Mouse (Mus musculus): ENCODE data around the gene S100pbp. TPM values are rescaled to one million over a fixed set of nuclear protein-coding genes. Genes with fewer than 3 reads are reported as not detected.
A peak's percentile ranks its signal among the peaks of the same experiment; 100 is the strongest.

S100pbp gene
- polyA plus RNA-seq, 1 experiment from 2014 or later, result 16.7 TPM

- no peak for ATAC-seq (ENCODE audit: low FRiP score)
- peaks cover 46% of the 10 kb centered on the region for H3K4me1 ChIP-seq
- 30% methylated on average over 9 of the region's 9 CpGs for WGBS
- H3K27ac ChIP-seq (replicated peaks), result peak overlapping the region; percentile 65; the same call in 1 of the 2 replicates
- H3K9ac ChIP-seq (replicated peaks), result no peak overlapping the region
- peak overlapping the region; percentile 93 for H3K4me2 ChIP-seq
- H3K9me3 ChIP-seq (replicated peaks), result no peaks in the 10 kb centered on the region
- peaks cover 26% of the 10 kb centered on the region for H3K27me3 ChIP-seq (replicated peaks)
- H3K36me3 ChIP-seq, result no peaks in the 10 kb centered on the region
- no peak overlapping the region for H3K4me3 ChIP-seq (replicated peaks)
Measured at GRCm38 (mm10) chr4:129122107-129122506, 67.4 kb downstream of the S100pbp start.

- under 1% methylated on average over 16 of the region's 17 CpGs for WGBS
- peak within 1 kb of the TSS; percentile 69 for H3K9ac ChIP-seq (replicated peaks)
- peak within 1 kb of the TSS; percentile 65 for H3K27ac ChIP-seq (replicated peaks)
- H3K27me3 ChIP-seq (replicated peaks), result peaks cover 26% of the 10 kb centered on the region
- peak within 1 kb of the TSS; percentile 93 for H3K4me2 ChIP-seq
- H3K4me3 ChIP-seq (replicated peaks), result peak within 1 kb of the TSS; percentile 57
- H3K9me3 ChIP-seq (replicated peaks), result no peaks in the 10 kb centered on the region
- H3K4me1 ChIP-seq, result peaks cover 46% of the 10 kb centered on the region
- H3K36me3 ChIP-seq, result no peaks in the 10 kb centered on the region
- peak; percentile 30 for ATAC-seq (ENCODE audit: low FRiP score)
Measured at GRCm38 (mm10) chr4:129121569-129122086, 67.9 kb downstream of the S100pbp start, which contains the start of gene Hpca. Gene Hpca, minus strand, starts transcription at chr4:129122036.

DNA sequence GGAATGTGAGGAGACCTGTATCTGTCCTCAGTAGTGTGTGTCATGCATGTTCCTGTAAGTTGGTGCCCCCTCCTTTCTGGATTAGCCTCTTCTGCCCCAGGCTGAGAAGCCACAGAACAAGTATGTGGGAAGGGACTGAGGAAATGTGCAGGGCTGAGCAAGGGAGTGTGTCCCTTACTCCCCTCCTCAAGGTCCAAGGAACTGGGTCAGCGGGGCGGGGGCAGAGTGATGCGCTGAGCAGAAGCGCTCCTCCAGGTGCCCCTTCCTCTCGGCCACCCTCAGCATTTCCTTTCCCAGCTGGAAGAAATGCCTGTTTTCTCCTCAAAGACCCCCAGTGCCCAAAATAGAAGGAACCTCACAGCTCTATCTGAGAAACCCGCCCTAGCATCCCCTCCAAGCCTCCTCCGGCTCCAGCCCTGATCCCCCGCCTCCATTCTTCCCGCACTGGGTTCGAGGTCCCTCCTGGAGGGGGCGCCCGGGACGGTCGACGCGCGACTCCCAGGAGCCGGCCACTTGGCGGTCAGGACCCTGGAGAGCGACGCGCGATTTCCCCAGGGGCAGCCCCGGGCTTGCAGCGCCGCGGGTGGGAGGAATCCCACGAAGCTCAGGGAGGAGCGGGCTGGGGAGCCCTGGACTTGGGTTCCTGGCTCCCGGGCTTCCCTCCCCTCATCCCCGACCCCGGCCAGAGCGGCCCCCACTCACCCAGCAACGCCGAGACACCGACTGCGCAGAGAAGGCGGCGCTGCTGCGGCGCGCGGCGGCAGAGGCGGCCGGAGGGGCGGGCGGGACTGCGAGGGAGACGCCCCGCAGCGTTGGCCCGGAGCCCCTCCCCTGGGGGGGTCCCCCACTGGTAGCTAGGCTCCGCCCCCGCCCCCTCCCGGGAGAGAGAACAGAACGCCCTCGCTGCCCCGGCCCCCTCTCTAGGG lies 68.7 kb downstream of the S100pbp start:
- H3K9ac ChIP-seq (replicated peaks), result peak overlapping the region; percentile 69
- H3K4me3 ChIP-seq (replicated peaks), result peak overlapping the region; percentile 57
- WGBS, result 2% methylated on average over 59 of the region's 59 CpGs
- H3K4me1 ChIP-seq, result peaks cover 41% of the 10 kb centered on the region
- H3K27ac ChIP-seq (replicated peaks), result peak overlapping the region; percentile 65
- peak overlapping the region; percentile 93 for H3K4me2 ChIP-seq
- H3K36me3 ChIP-seq, result no peaks in the 10 kb centered on the region
- peaks cover 26% of the 10 kb centered on the region for H3K27me3 ChIP-seq (replicated peaks)
- no peaks in the 10 kb centered on the region for H3K9me3 ChIP-seq (replicated peaks)
- peak; percentile 63 for ATAC-seq (ENCODE audit: low FRiP score)

GRCm38 (mm10) chr4:129119708-129120107 lies 69.8 kb downstream of the S100pbp start:
- Histone ChIP-seq H3K9ac (replicated peaks) (no peak overlapping the region), H3K27me3 (replicated peaks) (peaks cover 26% of the 10 kb centered on the region), H3K4me1 (peaks cover 36% of the 10 kb centered on the region), H3K4me2 (peak overlapping the region; percentile 93), H3K36me3 (no peaks in the 10 kb centered on the region), H3K27ac (replicated peaks) (no peak overlapping the region), H3K4me3 (replicated peaks) (peak overlapping the region; percentile 57), H3K9me3 (replicated peaks) (no peaks in the 10 kb centered on the region)
- no peak for ATAC-seq (ENCODE audit: low FRiP score)
- 73% methylated on average over 10 of the region's 10 CpGs for WGBS

GRCm38 (mm10) chr4:129117720-129118510 lies 71.6 kb downstream of the S100pbp start:
- Histone ChIP-seq H3K9ac (replicated peaks) (no peak overlapping the region), H3K9me3 (replicated peaks) (no peaks in the 10 kb centered on the region), H3K4me3 (replicated peaks) (no peak overlapping the region), H3K4me2 (no peak overlapping the region), H3K36me3 (no peaks in the 10 kb centered on the region), H3K27ac (replicated peaks) (no peak overlapping the region), H3K4me1 (peaks cover 44% of the 10 kb centered on the region), H3K27me3 (replicated peaks) (peaks cover 18% of the 10 kb centered on the region)
- 88% methylated on average over 14 of the region's 14 CpGs for WGBS
- no peak for ATAC-seq (ENCODE audit: low FRiP score)

DNA sequence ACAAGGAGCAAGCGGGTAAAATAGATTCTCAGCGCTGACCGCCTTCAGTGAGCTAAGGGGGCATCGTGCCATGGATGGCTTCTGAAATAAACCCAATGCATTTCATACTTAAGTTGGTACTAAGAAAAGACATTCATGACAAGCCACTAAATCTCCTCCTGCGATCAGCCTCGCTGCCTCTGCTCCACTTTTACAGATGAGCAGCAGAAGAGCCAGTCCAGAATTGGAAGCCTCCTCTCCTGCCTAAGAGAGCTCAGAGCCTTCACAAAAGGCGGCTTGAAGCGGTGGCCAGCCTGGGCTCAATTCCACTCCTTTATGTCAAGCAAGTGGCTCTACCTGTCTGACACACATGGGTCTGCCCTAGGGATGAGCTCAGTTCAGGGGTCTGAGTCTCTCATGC lies 72.8 kb downstream of the S100pbp start:
- H3K4me1 ChIP-seq, result peaks cover 44% of the 10 kb centered on the region
- H3K27ac ChIP-seq (replicated peaks), result no peak overlapping the region
- H3K27me3 ChIP-seq (replicated peaks), result peaks cover 12% of the 10 kb centered on the region; the same call in 1 of the 2 replicates
- no peaks in the 10 kb centered on the region for H3K9me3 ChIP-seq (replicated peaks)
- 88% methylated on average over 8 of the region's 8 CpGs for WGBS
- no peak for ATAC-seq (ENCODE audit: low FRiP score)
- H3K4me2 ChIP-seq, result no peak overlapping the region
- no peaks in the 10 kb centered on the region for H3K36me3 ChIP-seq
- no peak overlapping the region for H3K4me3 ChIP-seq (replicated peaks)
- H3K9ac ChIP-seq (replicated peaks), result no peak overlapping the region

DNA sequence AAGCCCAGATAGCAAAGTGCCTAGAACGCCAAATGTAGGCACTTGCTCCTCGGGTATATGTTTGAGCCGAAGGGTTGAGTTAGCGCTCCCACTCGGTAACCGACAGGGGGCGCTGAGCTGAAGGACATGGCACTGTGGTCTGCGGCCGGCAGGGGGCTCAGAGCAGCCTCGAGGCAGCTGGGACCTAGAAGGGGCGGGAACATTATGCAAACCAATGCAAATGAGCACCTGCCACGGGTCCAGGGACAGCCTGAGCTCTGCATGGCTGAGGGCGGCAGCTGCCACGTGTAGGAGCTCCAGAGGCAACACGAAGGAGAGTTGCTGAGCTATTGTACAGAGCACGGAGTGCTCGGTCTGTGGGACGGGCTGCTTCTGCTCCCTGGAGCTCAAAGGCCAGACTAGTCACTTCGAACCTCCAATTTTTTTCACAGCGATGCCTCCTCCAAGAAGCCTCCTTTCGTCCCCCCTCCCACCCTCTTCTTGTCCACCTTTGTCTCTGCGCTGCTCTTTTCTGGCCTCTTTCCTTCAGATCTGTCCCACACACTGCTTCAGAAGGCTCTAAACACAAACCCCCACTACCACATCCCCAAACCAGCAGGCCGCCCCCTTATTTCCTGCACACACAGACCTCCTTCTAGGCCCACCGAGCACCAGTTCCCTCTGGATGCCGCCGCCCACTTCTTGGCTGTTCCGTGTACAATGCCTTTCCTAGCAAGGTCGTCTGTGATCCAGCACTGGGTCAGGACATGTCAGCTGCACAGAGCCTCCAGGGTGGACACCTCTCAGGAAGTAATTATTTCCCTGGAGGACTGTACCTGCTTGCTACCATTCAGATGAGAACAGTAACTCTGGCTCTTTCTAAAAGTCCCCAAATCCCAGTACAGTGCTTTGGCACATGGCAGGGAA lies 76.2 kb downstream of the S100pbp start:
- Histone ChIP-seq H3K4me1 (peaks cover 24% of the 10 kb centered on the region), H3K27me3 (replicated peaks) (peaks cover 2% of the 10 kb centered on the region), H3K36me3 (no peaks in the 10 kb centered on the region), H3K27ac (replicated peaks) (no peak overlapping the region), H3K4me3 (replicated peaks) (no peak overlapping the region), H3K9me3 (replicated peaks) (no peaks in the 10 kb centered on the region), H3K4me2 (no peak overlapping the region), H3K9ac (replicated peaks) (no peak overlapping the region)
- WGBS, result 28% methylated on average over 28 of the region's 28 CpGs
- peak; percentile 69 for ATAC-seq (ENCODE audit: low FRiP score)

DNA sequence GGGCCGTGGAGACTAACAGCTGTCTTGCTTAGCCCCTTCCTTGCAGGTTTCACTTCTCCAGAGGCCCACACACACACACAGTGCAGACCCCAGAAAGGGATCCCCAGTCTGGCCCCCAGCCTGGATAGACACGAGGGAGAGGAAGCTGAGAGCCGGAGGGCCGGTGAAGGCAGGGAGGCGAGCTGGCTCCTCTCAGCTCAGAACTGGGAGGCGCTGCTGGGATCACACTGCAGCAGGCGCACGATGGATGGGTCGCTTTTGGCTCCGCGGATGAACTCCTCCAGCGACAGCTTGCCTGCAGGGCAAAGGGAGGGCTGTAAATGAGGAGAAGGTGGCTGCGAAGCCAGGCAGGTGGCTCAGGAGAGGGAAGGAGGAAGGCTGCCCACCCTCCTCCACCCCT lies 77.3 kb downstream of the S100pbp start:
- Histone ChIP-seq H3K36me3 (no peaks in the 10 kb centered on the region), H3K9me3 (replicated peaks) (no peaks in the 10 kb centered on the region), H3K4me2 (no peak overlapping the region), H3K4me3 (replicated peaks) (no peak overlapping the region), H3K4me1 (peaks cover 24% of the 10 kb centered on the region), H3K9ac (replicated peaks) (no peak overlapping the region), H3K27me3 (replicated peaks) (peaks cover 5% of the 10 kb centered on the region), H3K27ac (replicated peaks) (no peak overlapping the region)
- 56% methylated on average over 12 of the region's 13 CpGs for WGBS
- ATAC-seq (ENCODE audit: low FRiP score), result no peak

GRCm38 (mm10) chr4:129111350-129111749 lies 78.2 kb downstream of the S100pbp start:
- no peaks in the 10 kb centered on the region for H3K9me3 ChIP-seq (replicated peaks)
- no peaks in the 10 kb centered on the region for H3K36me3 ChIP-seq
- no peak for ATAC-seq (ENCODE audit: low FRiP score)
- H3K4me2 ChIP-seq, result no peak overlapping the region
- 66% methylated on average over 11 of the region's 11 CpGs for WGBS
- H3K27me3 ChIP-seq (replicated peaks), result peaks cover 10% of the 10 kb centered on the region
- H3K4me1 ChIP-seq, result peaks cover 24% of the 10 kb centered on the region
- no peak overlapping the region for H3K27ac ChIP-seq (replicated peaks)
- no peak overlapping the region for H3K4me3 ChIP-seq (replicated peaks)
- H3K9ac ChIP-seq (replicated peaks), result no peak overlapping the region

GRCm38 (mm10) chr4:129110804-129111203 lies 78.7 kb downstream of the S100pbp start:
- ATAC-seq (ENCODE audit: low FRiP score), result no peak
- H3K27ac ChIP-seq (replicated peaks), result no peak overlapping the region
- no peak overlapping the region for H3K4me2 ChIP-seq
- 91% methylated on average over 6 of the region's 6 CpGs for WGBS
- H3K4me3 ChIP-seq (replicated peaks), result no peak overlapping the region
- no peak overlapping the region for H3K9ac ChIP-seq (replicated peaks)
- peaks cover 24% of the 10 kb centered on the region for H3K4me1 ChIP-seq
- no peaks in the 10 kb centered on the region for H3K9me3 ChIP-seq (replicated peaks)
- H3K27me3 ChIP-seq (replicated peaks), result peaks cover 15% of the 10 kb centered on the region
- H3K36me3 ChIP-seq, result no peaks in the 10 kb centered on the region

DNA sequence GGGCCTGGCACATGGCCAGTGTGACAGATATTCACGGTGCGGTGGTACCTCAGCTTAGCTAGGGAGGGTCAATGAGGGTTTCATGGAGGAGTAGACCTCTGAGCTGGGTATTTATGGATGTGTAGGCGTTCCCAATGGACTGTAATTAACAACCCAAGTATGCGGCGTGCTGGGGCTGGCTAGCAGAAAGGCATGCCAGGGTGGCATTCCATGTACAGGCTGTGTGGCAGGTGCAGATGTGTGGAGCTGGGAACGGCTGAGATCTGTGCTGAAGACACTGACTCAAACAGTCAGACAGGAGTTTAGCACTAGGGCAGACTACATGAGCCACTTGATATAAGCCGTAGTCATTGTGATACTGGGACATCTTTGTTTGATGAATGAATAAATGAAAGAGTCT lies 80.9 kb downstream of the S100pbp start:
- 66% methylated on average over 7 of the region's 7 CpGs for WGBS
- no peak overlapping the region for H3K4me2 ChIP-seq
- no peak overlapping the region for H3K27ac ChIP-seq (replicated peaks)
- H3K4me1 ChIP-seq, result peaks cover 21% of the 10 kb centered on the region
- no peaks in the 10 kb centered on the region for H3K36me3 ChIP-seq
- no peak overlapping the region for H3K4me3 ChIP-seq (replicated peaks)
- no peak overlapping the region for H3K9ac ChIP-seq (replicated peaks)
- no peaks in the 10 kb centered on the region for H3K9me3 ChIP-seq (replicated peaks)
- no peak for ATAC-seq (ENCODE audit: low FRiP score)
- peaks cover 37% of the 10 kb centered on the region for H3K27me3 ChIP-seq (replicated peaks)
